Mouse (Mus musculus) forebrain, embryonic 15.5 days (tissue): ENCODE data around the gene Meis2. TPM values are rescaled to one million over a fixed set of nuclear protein-coding genes. Genes with fewer than 3 reads are reported as not detected.

Experiments
- ATAC-seq: fragments of 200-750 bp; cut with Nextera tagmentation; replicated peaks from 2 replicates; pipeline ENCODE4 v1.8.0; 2017; ENCODE audit warnings: mild to moderate bottlenecking, moderate TSS enrichment, moderate library complexity
- H3K27ac ChIP-seq: fragments of 300-500 bp; sonication (generic); replicated peaks from 2 replicates; pipeline ENCODE4 v1.5.1; 2015; ENCODE audit warnings: mild to moderate bottlenecking, inconsistent platforms
- H3K27me3 ChIP-seq: fragments of 300-500 bp; sonication (generic); 2 replicates; pipeline ENCODE4 v1.6.1; 2015; ENCODE audit warnings: inconsistent platforms
- H3K36me3 ChIP-seq: fragments of 300-500 bp; sonication (generic); 2 replicates; pipeline ENCODE4 v1.6.1; 2015; ENCODE audit warnings: mild to moderate bottlenecking, inconsistent platforms
- H3K4me1 ChIP-seq: fragments of 300-500 bp; sonication (generic); 2 replicates; pipeline ENCODE4 v1.6.1; 2015; ENCODE audit warnings: inconsistent platforms
- H3K4me2 ChIP-seq: fragments of 300-500 bp; sonication (generic); replicated peaks from 2 replicates; pipeline ENCODE4 v1.6.1; 2015; ENCODE audit warnings: mild to moderate bottlenecking, inconsistent platforms
- H3K4me3 ChIP-seq: fragments of 300-500 bp; sonication (generic); 2 replicates; pipeline ENCODE4 v1.5.1; 2015; ENCODE audit warnings: mild to moderate bottlenecking, inconsistent platforms
- H3K9ac ChIP-seq: fragments of 300-500 bp; sonication (generic); replicated peaks from 2 replicates; pipeline ENCODE4 v1.6.1; 2015; ENCODE audit warnings: mild to moderate bottlenecking, inconsistent platforms
- H3K9me3 ChIP-seq: fragments of 300-500 bp; sonication (generic); 2 replicates; pipeline ENCODE4 v1.6.1; 2016; ENCODE audit warnings: inconsistent platforms
- WGBS: fragments of 180-500 bp; shearing (Covaris S2); methylation state at CpG from one replicate; pipeline ENCODE4 v1.1.7; 2015; ENCODE audit warnings: mixed read lengths; 5-methylcytosine and 5-hydroxymethylcytosine counted together
- polyA plus RNA-seq: library from polyadenylated mRNA; unstranded; fragments of >200 nt; fragmentation: Nextera tagmentation; extraction: Ambion mirVana; gene quantifications from 2 replicates; pipeline ENCODE4 v1.2.1, GENCODE M21; 2015

The Meis2 gene
- polyA plus RNA-seq, 1 experiment from 2014 or later: 155 TPM

GRCm38 (mm10) chr2:115933259-115933658 is 132.4 kb downstream of the Meis2 start:
- WGBS: 81% methylated on average over 2 of the region's 2 CpGs

GRCm38 (mm10) chr2:115925744-115926143 is 139.9 kb downstream of the Meis2 start:
- Histone ChIP-seq H3K36me3 (no peaks in the 10 kb centered on the region), H3K27me3 (no peaks in the 10 kb centered on the region), H3K4me1 (peaks cover 44% of the 10 kb centered on the region), H3K4me3 (no peak overlapping the region), H3K4me2 (no peak overlapping the region), H3K9me3 (no peaks in the 10 kb centered on the region), H3K27ac (no peak overlapping the region), H3K9ac (no peak overlapping the region)
- ATAC-seq: no peak
- 83% methylated on average over 3 of the region's 3 CpGs for WGBS

More at GRCm38 (mm10) chr2:115933259-115933658, 132.4 kb downstream of the Meis2 start:
- Histone ChIP-seq H3K4me3 (no peak overlapping the region), H3K4me2 (no peak overlapping the region), H3K4me1 (peaks cover 11% of the 10 kb centered on the region), H3K9ac (no peak overlapping the region), H3K9me3 (no peaks in the 10 kb centered on the region), H3K36me3 (no peaks in the 10 kb centered on the region), H3K27ac (no peak overlapping the region), H3K27me3 (no peaks in the 10 kb centered on the region)
- no peak for ATAC-seq

- H3K9me3 ChIP-seq: no peaks in the 10 kb centered on the region
- peaks cover 44% of the 10 kb centered on the region for H3K4me1 ChIP-seq
- H3K27me3 ChIP-seq: no peaks in the 10 kb centered on the region
- H3K36me3 ChIP-seq: no peaks in the 10 kb centered on the region
- H3K9ac ChIP-seq: no peak overlapping the region
- no peak overlapping the region for H3K4me2 ChIP-seq
- WGBS: 61% methylated on average over 6 of the region's 6 CpGs
- no peak for ATAC-seq
- peak overlapping the region; percentile 36 for H3K27ac ChIP-seq
- no peak overlapping the region for H3K4me3 ChIP-seq
Observed at GRCm38 (mm10) chr2:115924472-115924871, 141.2 kb downstream of the Meis2 start.

- Histone ChIP-seq H3K36me3 (peaks cover 5% of the 10 kb centered on the region), H3K4me1 (peaks cover 47% of the 10 kb centered on the region), H3K27me3 (no peaks in the 10 kb centered on the region), H3K9me3 (no peaks in the 10 kb centered on the region), H3K9ac (no peak overlapping the region), H3K4me3 (no peak overlapping the region), H3K4me2 (no peak overlapping the region), H3K27ac (peak overlapping the region; percentile 74)
- peak; percentile 77 for ATAC-seq
- 14% methylated on average over 6 of the region's 6 CpGs for WGBS
Observed at GRCm38 (mm10) chr2:115923247-115923646, 142.4 kb downstream of the Meis2 start.

- Histone ChIP-seq H3K27me3 (no peaks in the 10 kb centered on the region), H3K4me2 (no peak overlapping the region), H3K4me3 (no peak overlapping the region), H3K27ac (peak overlapping the region; percentile 74), H3K36me3 (peaks cover 7% of the 10 kb centered on the region), H3K4me1 (peaks cover 49% of the 10 kb centered on the region), H3K9me3 (no peaks in the 10 kb centered on the region), H3K9ac (no peak overlapping the region)
- WGBS: 87% methylated on average over 9 of the region's 9 CpGs
- no peak for ATAC-seq
Observed at GRCm38 (mm10) chr2:115921687-115922086, 144.0 kb downstream of the Meis2 start.

GRCm38 (mm10) chr2:115920336-115920951 is 145.2 kb downstream of the Meis2 start:
- ATAC-seq: no peak
- no peak overlapping the region for H3K4me2 ChIP-seq
- no peak overlapping the region for H3K4me3 ChIP-seq
- no peaks in the 10 kb centered on the region for H3K27me3 ChIP-seq
- peaks cover 56% of the 10 kb centered on the region for H3K4me1 ChIP-seq
- H3K9me3 ChIP-seq: no peaks in the 10 kb centered on the region
- peaks cover 7% of the 10 kb centered on the region for H3K36me3 ChIP-seq
- peak overlapping the region; percentile 74 for H3K27ac ChIP-seq
- 34% methylated on average over 5 of the region's 5 CpGs for WGBS
- H3K9ac ChIP-seq: no peak overlapping the region

- 70% methylated on average over 14 of the region's 14 CpGs for WGBS
- H3K27ac ChIP-seq: 0 out of 2 replicates have a peak overlapping the region, but pooled peaks have one; percentile 74
- no peak for ATAC-seq
- peaks cover 51% of the 10 kb centered on the region for H3K4me1 ChIP-seq
- H3K9ac ChIP-seq: no peak overlapping the region
- no peaks in the 10 kb centered on the region for H3K9me3 ChIP-seq
- no peak overlapping the region for H3K4me3 ChIP-seq
- no peak overlapping the region for H3K4me2 ChIP-seq
- peaks cover 7% of the 10 kb centered on the region for H3K36me3 ChIP-seq
- H3K27me3 ChIP-seq: no peaks in the 10 kb centered on the region
Observed at GRCm38 (mm10) chr2:115919141-115920071, 146.2 kb downstream of the Meis2 start.

GRCm38 (mm10) chr2:115918561-115918960 is 147.1 kb downstream of the Meis2 start:
- H3K4me3 ChIP-seq: no peak overlapping the region
- no peak overlapping the region for H3K27ac ChIP-seq
- no peaks in the 10 kb centered on the region for H3K27me3 ChIP-seq
- peaks cover 45% of the 10 kb centered on the region for H3K4me1 ChIP-seq
- ATAC-seq: no peak
- H3K4me2 ChIP-seq: no peak overlapping the region
- no peaks in the 10 kb centered on the region for H3K9me3 ChIP-seq
- peaks cover 7% of the 10 kb centered on the region for H3K36me3 ChIP-seq
- H3K9ac ChIP-seq: no peak overlapping the region

- Histone ChIP-seq H3K4me2 (no peak overlapping the region), H3K36me3 (peaks cover 7% of the 10 kb centered on the region), H3K27ac (no peak overlapping the region), H3K27me3 (no peaks in the 10 kb centered on the region), H3K9ac (no peak overlapping the region), H3K4me3 (no peak overlapping the region), H3K4me1 (peaks cover 24% of the 10 kb centered on the region), H3K9me3 (no peaks in the 10 kb centered on the region)
- 11% methylated on average over 4 of the region's 4 CpGs for WGBS
- ATAC-seq: 0 out of 2 replicates have a peak, but pooled peaks have one; percentile 27
Observed at GRCm38 (mm10) chr2:115914539-115914938, 151.1 kb downstream of the Meis2 start.

- Histone ChIP-seq H3K4me2 (no peak overlapping the region), H3K9ac (no peak overlapping the region), H3K4me1 (peaks cover 22% of the 10 kb centered on the region), H3K9me3 (no peaks in the 10 kb centered on the region), H3K36me3 (0 out of 2 replicates have a peak, but pooled peaks cover 2% of the 10 kb centered on the region), H3K4me3 (no peak overlapping the region), H3K27ac (no peak overlapping the region), H3K27me3 (no peaks in the 10 kb centered on the region)
- WGBS: 64% methylated on average over 7 of the region's 7 CpGs
- no peak for ATAC-seq
Observed at GRCm38 (mm10) chr2:115912948-115913529, 152.6 kb downstream of the Meis2 start.

GRCm38 (mm10) chr2:115911913-115912642 is 153.6 kb downstream of the Meis2 start:
- Histone ChIP-seq H3K27ac (no peak overlapping the region), H3K36me3 (no peaks in the 10 kb centered on the region), H3K9me3 (no peaks in the 10 kb centered on the region), H3K4me3 (no peak overlapping the region), H3K9ac (no peak overlapping the region), H3K27me3 (no peaks in the 10 kb centered on the region), H3K4me2 (no peak overlapping the region), H3K4me1 (peaks cover 22% of the 10 kb centered on the region)
- no peak for ATAC-seq
- 87% methylated on average over 17 of the region's 17 CpGs for WGBS
